Mouse (Mus musculus): Measurements from ENCODE around the gene L3hypdh.
"Not testable (repeated sequence)": the region's sequence is repeated elsewhere in the genome, so short reads cannot be mapped to it uniquely, and the experiment has no call there.

The L3hypdh gene

GRCm38 (mm10) chr12:72053851-72054250 is 31.4 kb downstream of the L3hypdh start:
- DNase-seq (ENCODE audit: low spot score) = no peak

GRCm38 (mm10) chr12:72053303-72053702 is 31.9 kb downstream of the L3hypdh start:
- DNase-seq (ENCODE audit: low spot score) = peak; percentile 69

GRCm38 (mm10) chr12:72052571-72052970 is 32.7 kb downstream of the L3hypdh start:
- no peak for DNase-seq (ENCODE audit: low spot score)

GRCm38 (mm10) chr12:72050821-72051220 is 34.4 kb downstream of the L3hypdh start:
- DNase-seq (ENCODE audit: low spot score) = no peak

GRCm38 (mm10) chr12:72050156-72050555 is 35.1 kb downstream of the L3hypdh start:
- not testable (repeated sequence) for DNase-seq (ENCODE audit: low spot score)

- DNase-seq (ENCODE audit: low spot score) = peak; percentile 27
Observed at GRCm38 (mm10) chr12:72047513-72047912, 37.7 kb downstream of the L3hypdh start.

GRCm38 (mm10) chr12:72041238-72041637 is 44.0 kb downstream of the L3hypdh start:
- DNase-seq (ENCODE audit: low spot score) = no peak

GRCm38 (mm10) chr12:72039501-72039900 is 45.7 kb downstream of the L3hypdh start:
- DNase-seq (ENCODE audit: low spot score) = no peak

GRCm38 (mm10) chr12:72038866-72039265 is 46.4 kb downstream of the L3hypdh start:
- DNase-seq (ENCODE audit: low spot score) = no peak

GRCm38 (mm10) chr12:72037049-72037448 is 48.2 kb downstream of the L3hypdh start:
- DNase-seq (ENCODE audit: low spot score) = no peak

- DNase-seq (ENCODE audit: low spot score) = no peak
Observed at GRCm38 (mm10) chr12:72036097-72036661, 49.1 kb downstream of the L3hypdh start.

- no peak for DNase-seq (ENCODE audit: low spot score)
Observed at GRCm38 (mm10) chr12:72031794-72032193, 53.4 kb downstream of the L3hypdh start.

GRCm38 (mm10) chr12:72031171-72031570 is 54.1 kb downstream of the L3hypdh start:
- DNase-seq (ENCODE audit: low spot score) = no peak

- DNase-seq (ENCODE audit: low spot score) = peak; percentile 19
Observed at GRCm38 (mm10) chr12:72025275-72025795, 59.9 kb downstream of the L3hypdh start.

GRCm38 (mm10) chr12:72023572-72023971 is 61.7 kb downstream of the L3hypdh start:
- DNase-seq (ENCODE audit: low spot score) = no peak
